9 mouse cellular contexts compared by ENCODE assay signal in the genomic region with DNA sequence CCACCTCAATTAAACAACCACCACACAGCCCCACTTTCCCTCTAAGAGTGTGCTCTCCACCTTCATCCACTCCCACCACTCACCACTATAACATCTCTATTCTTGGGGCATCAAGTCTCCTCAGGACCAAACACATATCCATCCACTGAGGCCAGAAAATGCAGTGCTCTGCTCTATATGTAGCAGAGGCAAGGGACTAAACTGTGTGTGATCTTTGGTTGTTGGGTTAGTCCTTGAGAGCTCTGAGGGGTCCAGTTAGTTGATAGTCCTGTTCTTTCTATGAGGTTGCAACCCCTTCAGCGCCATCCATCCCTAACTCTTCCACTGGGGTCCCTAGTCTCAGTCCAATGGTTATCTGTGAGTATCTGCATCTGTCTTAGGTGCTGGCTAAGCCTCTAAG. TPM values are rescaled to one million over a fixed set of nuclear protein-coding genes. Genes with fewer than 3 reads are reported as not detected.
DNase-seq lines count a peak whose midpoint lies in the region; ATAC-seq lines count a peak whose summit lies in the region.
"Had no signal": no experiment of that assay in that cellular context is flagged by ENCODE, and none has a peak within 500 bp of the region (broad histone marks: within the 10 kb centered on the region; RNA-seq: fewer than 3 reads in every experiment).

No protein-coding gene starts in this region.

- H3K9ac ChIP-seq in embryonic facial prominence, embryonic 13.5 days = no peak overlapping the region

- intact Hi-C loops in heart, postnatal 10 days (cut with DNase I) = no loop called here

- no peaks in the 10 kb centered on the region for H3K9me3 ChIP-seq in heart, embryonic 10.5 days
- H3K9me3 ChIP-seq in embryonic facial prominence, embryonic 13.5 days = no peaks in the 10 kb centered on the region
- no peaks in the 10 kb centered on the region for H3K9me3 ChIP-seq in midbrain, embryonic 10.5 days (replicated peaks)

- no peak overlapping the region for H3K4me2 ChIP-seq in embryonic facial prominence, embryonic 13.5 days

- H3K27ac ChIP-seq in heart, embryonic 10.5 days = no peak overlapping the region
- no peak overlapping the region for H3K27ac ChIP-seq in embryonic facial prominence, embryonic 13.5 days
- H3K27ac ChIP-seq in midbrain, embryonic 10.5 days (replicated peaks) = no peak overlapping the region

- WGBS in heart, embryonic 10.5 days = 55% methylated on average over 1 of the region's 1 CpGs
- WGBS in embryonic facial prominence, embryonic 13.5 days = 71% methylated on average over 1 of the region's 1 CpGs
- 71% methylated on average over 1 of the region's 1 CpGs for WGBS in midbrain, embryonic 10.5 days

- H3K27me3 ChIP-seq in heart, embryonic 10.5 days (ENCODE audit: insufficient read depth, poor library complexity, severe bottlenecking) = no peaks in the 10 kb centered on the region
- no peaks in the 10 kb centered on the region for H3K27me3 ChIP-seq in embryonic facial prominence, embryonic 13.5 days
- H3K27me3 ChIP-seq in midbrain, embryonic 10.5 days (ENCODE audit: low read depth, poor library complexity, severe bottlenecking) = no peaks in the 10 kb centered on the region

- peak; percentile 65 for ATAC-seq in embryonic facial prominence, embryonic 13.5 days (ENCODE audit: insufficient number of reproducible peaks, insufficient read depth, low FRiP score, low TSS enrichment, low read depth)

- H3K4me1 ChIP-seq in heart, embryonic 10.5 days = no peaks in the 10 kb centered on the region
- H3K4me1 ChIP-seq in embryonic facial prominence, embryonic 13.5 days = no peaks in the 10 kb centered on the region
- no peaks in the 10 kb centered on the region for H3K4me1 ChIP-seq in midbrain, embryonic 10.5 days

- H3K4me3 ChIP-seq in heart, embryonic 10.5 days = no peak overlapping the region
- no peak overlapping the region for H3K4me3 ChIP-seq in embryonic facial prominence, embryonic 13.5 days
- H3K4me3 ChIP-seq in midbrain, embryonic 10.5 days = no peak overlapping the region

- no peaks in the 10 kb centered on the region for H3K36me3 ChIP-seq in heart, embryonic 10.5 days
- no peaks in the 10 kb centered on the region for H3K36me3 ChIP-seq in embryonic facial prominence, embryonic 13.5 days
- H3K36me3 ChIP-seq in midbrain, embryonic 10.5 days = no peaks in the 10 kb centered on the region

- peak; percentile 78 for DNase-seq in heart, embryonic 10.5 days (ENCODE audit: low spot score)
- no peak for DNase-seq in heart, postnatal 10 days
- DNase-seq in CD4-positive helper T cell, adult 2 months (ENCODE audit: low read depth, low spot score) = peak; percentile 17
- peak; percentile 6 for DNase-seq in induced T-regulatory cell, adult 2 months (ENCODE audit: low read depth)
- peak; percentile 25 for DNase-seq in midbrain, embryonic 10.5 days (ENCODE audit: low spot score)
- DNase-seq in adrenal gland, postnatal 25 days = no peak
- DNase-seq in layer of hippocampus, adult 8-10 months (ENCODE audit: low spot score in 2 of 2) = no peak

RNA-seq across cellular contexts. Expression of gene 4931408C20Rik, which starts 0.7 kb away (rescaled TPM):
- not detected in 2 replicates for polyA plus RNA-seq in heart, embryonic 10.5 days (2016; fragmentation: Nextera tagmentation; extraction: Ambion mirVana)
- total RNA-seq in heart, postnatal 10 days (2021) = not detected
- polyA plus RNA-seq in embryonic facial prominence, embryonic 13.5 days (2015; fragmentation: Nextera tagmentation; extraction: Ambion mirVana) = not detected in 2 replicates
- polyA plus RNA-seq in midbrain, embryonic 10.5 days (2016; fragmentation: Nextera tagmentation; extraction: Ambion mirVana) = not detected in 2 replicates
- total RNA-seq in adrenal gland, postnatal 25 days (2021) = not detected in 2 replicates
- total RNA-seq in layer of hippocampus, adult 8-10 months (2022) = not detected
- total RNA-seq: layer of hippocampus, adult 18-20 months had no signal

Comparison
In these comparisons a context has a peak if more than half of its experiments do, and no peak if none do; other contexts are left out.
1. DNase-seq: peak in heart, embryonic 10.5 days (single experiment), CD4-positive helper T cell, adult 2 months (single experiment), induced T-regulatory cell, adult 2 months (single experiment) and midbrain, embryonic 10.5 days (single experiment); none in heart, postnatal 10 days (0 of 2), adrenal gland, postnatal 25 days (single experiment) and layer of hippocampus, adult 8-10 months (0 of 2).